Mouse (Mus musculus) forebrain, embryonic 15.5 days (tissue): ENCODE data around the gene Cdv3. TPM values are rescaled to one million over a fixed set of nuclear protein-coding genes. Genes with fewer than 3 reads are reported as not detected.
A peak's percentile ranks its signal among the peaks of the same experiment; 100 is the strongest.

ENCODE experiments used
- ATAC-seq: fragments of 200-750 bp; cut with Nextera tagmentation; replicated peaks from 2 replicates; pipeline ENCODE4 v1.8.0; 2017; ENCODE audit warnings: mild to moderate bottlenecking, moderate TSS enrichment, moderate library complexity
- H3K27ac ChIP-seq: fragments of 300-500 bp; sonication (generic); replicated peaks from 2 replicates; pipeline ENCODE4 v1.5.1; 2015; ENCODE audit warnings: mild to moderate bottlenecking, inconsistent platforms
- H3K27me3 ChIP-seq: fragments of 300-500 bp; sonication (generic); 2 replicates; pipeline ENCODE4 v1.6.1; 2015; ENCODE audit warnings: inconsistent platforms
- H3K36me3 ChIP-seq: fragments of 300-500 bp; sonication (generic); 2 replicates; pipeline ENCODE4 v1.6.1; 2015; ENCODE audit warnings: mild to moderate bottlenecking, inconsistent platforms
- H3K4me1 ChIP-seq: fragments of 300-500 bp; sonication (generic); 2 replicates; pipeline ENCODE4 v1.6.1; 2015; ENCODE audit warnings: inconsistent platforms
- H3K4me2 ChIP-seq: fragments of 300-500 bp; sonication (generic); replicated peaks from 2 replicates; pipeline ENCODE4 v1.6.1; 2015; ENCODE audit warnings: mild to moderate bottlenecking, inconsistent platforms
- H3K4me3 ChIP-seq: fragments of 300-500 bp; sonication (generic); 2 replicates; pipeline ENCODE4 v1.5.1; 2015; ENCODE audit warnings: mild to moderate bottlenecking, inconsistent platforms
- H3K9ac ChIP-seq: fragments of 300-500 bp; sonication (generic); replicated peaks from 2 replicates; pipeline ENCODE4 v1.6.1; 2015; ENCODE audit warnings: mild to moderate bottlenecking, inconsistent platforms
- H3K9me3 ChIP-seq: fragments of 300-500 bp; sonication (generic); 2 replicates; pipeline ENCODE4 v1.6.1; 2016; ENCODE audit warnings: inconsistent platforms
- WGBS: fragments of 180-500 bp; shearing (Covaris S2); methylation state at CpG from one replicate; pipeline ENCODE4 v1.1.7; 2015; ENCODE audit warnings: mixed read lengths; 5-methylcytosine and 5-hydroxymethylcytosine counted together
- polyA plus RNA-seq: library from polyadenylated mRNA; unstranded; fragments of >200 nt; fragmentation: Nextera tagmentation; extraction: Ambion mirVana; gene quantifications from 2 replicates; pipeline ENCODE4 v1.2.1, GENCODE M21; 2015

Gene Cdv3
- polyA plus RNA-seq, 1 experiment from 2014 or later, result 92.1 TPM

DNA sequence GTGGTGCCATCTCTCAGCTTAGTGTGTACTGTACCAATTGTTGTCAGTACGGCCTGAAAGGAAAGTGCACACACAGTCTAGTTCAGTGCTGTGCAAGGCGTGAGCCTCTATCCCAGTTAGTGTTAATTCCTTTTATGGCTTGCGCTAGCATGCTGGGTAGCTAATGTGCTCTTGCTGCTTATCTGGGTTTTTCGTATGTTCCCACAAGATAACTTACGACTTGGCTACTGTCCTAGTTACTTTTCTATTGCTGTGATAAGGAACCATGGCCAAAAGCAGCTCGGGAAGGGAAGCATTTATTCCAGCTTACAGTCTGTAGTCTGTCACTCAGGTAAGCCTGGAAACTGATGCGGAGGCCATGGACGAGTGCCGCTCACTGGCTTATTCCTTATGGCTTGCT, 39.2 kb downstream of the Cdv3 start:
- no peak overlapping the region for H3K4me2 ChIP-seq
- H3K36me3 ChIP-seq, result peaks cover 69% of the 10 kb centered on the region
- no peak overlapping the region for H3K27ac ChIP-seq
- WGBS, result 93% methylated on average over 9 of the region's 9 CpGs
- H3K27me3 ChIP-seq, result no peaks in the 10 kb centered on the region
- no peaks in the 10 kb centered on the region for H3K9me3 ChIP-seq
- H3K4me3 ChIP-seq, result no peak overlapping the region
- H3K9ac ChIP-seq, result no peak overlapping the region
- no peaks in the 10 kb centered on the region for H3K4me1 ChIP-seq
- no peak for ATAC-seq

DNA sequence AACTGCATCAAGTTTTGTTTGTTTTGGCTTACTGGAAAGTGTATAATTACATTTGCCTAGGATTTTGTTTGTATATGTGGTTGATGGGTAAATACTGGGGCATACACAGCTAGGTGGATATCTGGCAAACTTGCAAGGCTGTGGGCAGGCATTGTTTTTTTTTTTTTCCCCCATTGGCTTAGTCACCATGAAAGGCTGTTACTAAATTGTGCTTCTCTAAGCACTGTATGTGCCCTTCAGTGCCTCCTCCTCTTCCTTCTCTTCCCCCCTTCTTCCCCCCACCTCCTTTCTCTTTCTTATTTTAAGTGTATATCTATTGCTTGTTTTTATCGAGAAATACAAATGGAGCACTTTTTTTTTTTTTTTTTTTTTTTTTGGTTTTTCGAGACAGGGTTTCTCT, 41.0 kb downstream of the Cdv3 start:
- peaks cover 82% of the 10 kb centered on the region for H3K36me3 ChIP-seq
- no peak overlapping the region for H3K27ac ChIP-seq
- H3K27me3 ChIP-seq, result no peaks in the 10 kb centered on the region
- no peak for ATAC-seq
- no peak overlapping the region for H3K9ac ChIP-seq
- 64% methylated on average over 1 of the region's 2 CpGs for WGBS
- no peaks in the 10 kb centered on the region for H3K4me1 ChIP-seq
- no peak overlapping the region for H3K4me3 ChIP-seq
- no peak overlapping the region for H3K4me2 ChIP-seq
- H3K9me3 ChIP-seq, result no peaks in the 10 kb centered on the region

DNA sequence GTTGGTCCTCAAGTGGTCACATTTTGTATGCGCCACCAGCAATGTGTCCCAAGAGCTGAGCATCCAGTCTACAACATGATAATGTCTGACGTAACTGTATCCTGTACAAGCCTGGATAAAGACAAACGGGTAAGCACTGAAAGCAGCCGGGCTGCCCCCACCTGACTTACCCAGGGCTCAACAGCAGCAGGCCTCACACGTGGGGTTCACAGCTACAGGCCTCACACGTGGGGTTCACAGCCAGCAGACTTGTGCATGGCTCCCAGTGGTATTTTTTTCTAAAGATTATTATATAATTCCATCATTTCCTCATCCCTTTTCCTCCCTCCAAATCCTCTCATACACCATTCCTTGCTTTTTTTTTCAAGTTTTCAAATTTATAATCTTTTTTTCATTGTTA, 55.8 kb downstream of the Cdv3 start:
- Histone ChIP-seq H3K4me2 (no peak overlapping the region), H3K4me1 (peaks cover 22% of the 10 kb centered on the region), H3K27me3 (no peaks in the 10 kb centered on the region), H3K27ac (no peak overlapping the region), H3K9ac (no peak overlapping the region), H3K36me3 (peaks cover 46% of the 10 kb centered on the region), H3K4me3 (no peak overlapping the region), H3K9me3 (no peaks in the 10 kb centered on the region)
- 82% methylated on average over 6 of the region's 6 CpGs for WGBS
- ATAC-seq, result no peak

GRCm38 (mm10) chr9:103305332-103306041, 60.2 kb downstream of the Cdv3 start:
- Histone ChIP-seq H3K27ac (peak overlapping the region; percentile 51; the same call in 1 of the 2 replicates), H3K36me3 (peaks cover 14% of the 10 kb centered on the region), H3K4me3 (peak overlapping the region; percentile 97), H3K9me3 (no peaks in the 10 kb centered on the region), H3K9ac (peak overlapping the region; percentile 80), H3K4me2 (peak overlapping the region; percentile 79), H3K4me1 (peaks cover 28% of the 10 kb centered on the region), H3K27me3 (no peaks in the 10 kb centered on the region)
- ATAC-seq, result peak; percentile 74
- under 1% methylated on average over 40 of the region's 40 CpGs for WGBS

DNA sequence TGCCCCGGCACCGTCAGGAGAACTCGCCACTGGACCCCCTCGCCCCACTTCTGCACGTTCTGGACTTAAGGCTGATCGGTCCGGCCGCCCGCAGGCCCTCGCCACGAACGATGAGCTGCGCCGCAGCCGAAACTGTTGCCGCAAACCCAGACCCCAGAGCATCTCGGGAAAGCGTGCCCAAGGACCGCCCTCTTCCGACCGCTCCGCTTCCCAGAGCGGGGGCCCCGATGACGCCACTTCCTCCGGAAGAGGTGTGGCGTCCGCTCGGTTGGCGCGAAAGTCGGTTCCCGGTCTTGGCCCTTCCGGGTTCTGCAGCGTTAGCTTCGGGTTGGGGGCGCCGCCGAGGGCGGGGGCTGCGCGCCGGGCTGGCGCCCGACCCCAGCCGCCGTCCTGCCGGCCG, 60.7 kb downstream of the Cdv3 start, which contains the start of the genes 1300017J02Rik and Topbp1:
TSS of gene 1300017J02Rik (minus strand) at position 156 of the 400 bp plus-strand sequence.
TSS of gene Topbp1 (plus strand) at position 289 of the 400 bp plus-strand sequence.
- under 1% methylated on average over 49 of the region's 49 CpGs for WGBS
- ATAC-seq, result peak; percentile 98
- no peaks in the 10 kb centered on the region for H3K27me3 ChIP-seq
- H3K27ac ChIP-seq, result peak within 1 kb of the TSS; percentile 89
- H3K4me2 ChIP-seq, result peak within 1 kb of the TSS; percentile 79
- H3K4me3 ChIP-seq, result peak within 1 kb of the TSS; percentile 97
- peak within 1 kb of the TSS; percentile 88 for H3K9ac ChIP-seq
- peaks cover 14% of the 10 kb centered on the region for H3K36me3 ChIP-seq
- no peaks in the 10 kb centered on the region for H3K9me3 ChIP-seq
- peaks cover 28% of the 10 kb centered on the region for H3K4me1 ChIP-seq

Other genes with a start within 250 kb of the Cdv3 start
- gene Srprb, start 163.7 kb downstream of the Cdv3 start, polyA plus RNA-seq, result 48.8 and 49.1 TPM in 2 replicates
- 4.6 and 4.7 TPM in 2 replicates for gene Gm20425, start 135.5 kb downstream of the Cdv3 start, polyA plus RNA-seq
- gene Trf, start 135.4 kb downstream of the Cdv3 start, polyA plus RNA-seq, result 25.5 and 25.7 TPM in 2 replicates
- gene 1300017J02Rik, start 60.8 kb downstream of the Cdv3 start, polyA plus RNA-seq, result 1.4 and 1.6 TPM in 2 replicates
- 38.4 and 38.5 TPM in 2 replicates for gene Topbp1, start 60.6 kb downstream of the Cdv3 start, polyA plus RNA-seq
- gene Bfsp2, start 114.6 kb upstream of the Cdv3 start, polyA plus RNA-seq, result 2.0 and 2.3 TPM in 2 replicates